Mouse (Mus musculus) midbrain, embryonic 10.5 days (tissue): ENCODE data around the gene Flywch1. TPM values are rescaled to one million over a fixed set of nuclear protein-coding genes. Genes with fewer than 3 reads are reported as not detected.

ENCODE experiments used
- DNase-seq: peaks from one replicate; pipeline ENCODE4 v3.0.0-alpha.2; 2017; ENCODE audit warnings: low spot score
- H3K27ac ChIP-seq: fragments of 300-500 bp; sonication (generic); replicated peaks from 2 replicates; pipeline ENCODE4 v1.5.1; 2016; ENCODE audit warnings: mild to moderate bottlenecking
- H3K27me3 ChIP-seq: fragments of 300-500 bp; sonication (generic); 2 replicates; pipeline ENCODE4 v1.6.1; 2016; ENCODE audit warnings: low read depth, mild to moderate bottlenecking; ENCODE audit not compliant: poor library complexity, severe bottlenecking
- H3K36me3 ChIP-seq: fragments of 300-500 bp; sonication (generic); 2 replicates; pipeline ENCODE4 v1.6.1; 2016; ENCODE audit warnings: mild to moderate bottlenecking, moderate library complexity
- H3K4me1 ChIP-seq: fragments of 300-500 bp; sonication (generic); 2 replicates; pipeline ENCODE4 v1.6.1; 2016
- H3K4me3 ChIP-seq: fragments of 300-500 bp; sonication (generic); 2 replicates; pipeline ENCODE4 v1.5.1; 2016; ENCODE audit warnings: mild to moderate bottlenecking, moderate library complexity
- H3K9me3 ChIP-seq: fragments of 300-500 bp; sonication (generic); replicated peaks from 2 replicates; pipeline ENCODE4 v1.6.1; 2016; ENCODE audit warnings: mild to moderate bottlenecking
- WGBS: fragments of 180-500 bp; shearing (Covaris S2); methylation state at CpG from one replicate; pipeline ENCODE4 v1.1.7; 2016; 5-methylcytosine and 5-hydroxymethylcytosine counted together
- polyA plus RNA-seq: library from polyadenylated mRNA; unstranded; fragments of >200 nt; fragmentation: Nextera tagmentation; extraction: Ambion mirVana; gene quantifications from 2 replicates; pipeline ENCODE4 v1.2.1, GENCODE M21; 2016

Flywch1 gene
- polyA plus RNA-seq, 1 experiment from 2014 or later = 187 TPM

DNA sequence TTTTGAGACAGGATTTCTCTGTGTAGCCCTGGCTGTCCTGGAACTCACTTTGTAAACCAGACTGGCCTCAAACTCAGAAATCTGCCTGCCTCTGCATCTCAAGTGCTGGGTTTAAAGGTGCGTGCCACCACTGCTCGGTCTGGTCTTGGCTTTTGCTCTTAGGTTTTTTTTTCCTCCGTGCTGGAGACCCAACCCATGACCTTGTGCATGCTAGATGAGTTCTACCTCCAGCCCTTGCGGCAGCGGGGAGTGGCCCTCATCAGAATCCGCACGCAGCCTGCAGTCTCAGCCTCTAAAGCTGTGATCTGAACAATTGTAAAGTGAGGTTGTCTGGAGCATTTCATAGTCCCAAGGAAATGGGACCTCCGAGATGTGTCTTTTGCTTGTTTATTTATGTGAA, 23.9 kb upstream of the Flywch1 start:
- H3K4me3 ChIP-seq = no peak overlapping the region
- peaks cover 11% of the 10 kb centered on the region for H3K4me1 ChIP-seq
- H3K36me3 ChIP-seq = 0 out of 2 replicates have a peak, but pooled peaks cover 6% of the 10 kb centered on the region
- no peaks in the 10 kb centered on the region for H3K9me3 ChIP-seq
- DNase-seq = no peak
- H3K27me3 ChIP-seq = no peaks in the 10 kb centered on the region
- WGBS = 91% methylated on average over 8 of the region's 8 CpGs
- H3K27ac ChIP-seq = no peak overlapping the region

- Histone ChIP-seq H3K36me3 (0 out of 2 replicates have a peak, but pooled peaks cover 2% of the 10 kb centered on the region), H3K27me3 (no peaks in the 10 kb centered on the region), H3K27ac (peak overlapping the region; percentile 87), H3K4me3 (peak overlapping the region; percentile 50), H3K9me3 (no peaks in the 10 kb centered on the region), H3K4me1 (peaks cover 27% of the 10 kb centered on the region)
- 65% methylated on average over 2 of the region's 2 CpGs for WGBS
- DNase-seq = no peak
Observed at GRCm38 (mm10) chr17:23791079-23791357, 19.6 kb upstream of the Flywch1 start.

- 2% methylated on average over 29 of the region's 29 CpGs for WGBS
- no peaks in the 10 kb centered on the region for H3K9me3 ChIP-seq
- no peaks in the 10 kb centered on the region for H3K27me3 ChIP-seq
- peak within 1 kb of the TSS; percentile 87 for H3K27ac ChIP-seq
- 0 out of 2 replicates have a peak, but pooled peaks cover 2% of the 10 kb centered on the region for H3K36me3 ChIP-seq
- DNase-seq = peak; percentile 81
- peak within 1 kb of the TSS; percentile 50 for H3K4me3 ChIP-seq
- H3K4me1 ChIP-seq = peaks cover 33% of the 10 kb centered on the region
Observed at GRCm38 (mm10) chr17:23790269-23791078, 19.1 kb upstream of the Flywch1 start, which contains the start of gene Srrm2. Gene Srrm2 (plus strand): TSS chr17:23790532.

GRCm38 (mm10) chr17:23789749-23790268, 18.4 kb upstream of the Flywch1 start:
- Histone ChIP-seq H3K27ac (peak overlapping the region; percentile 87), H3K27me3 (no peaks in the 10 kb centered on the region), H3K36me3 (no peaks in the 10 kb centered on the region), H3K4me3 (peak overlapping the region; percentile 50), H3K4me1 (peaks cover 36% of the 10 kb centered on the region), H3K9me3 (no peaks in the 10 kb centered on the region)
- 9% methylated on average over 8 of the region's 8 CpGs for WGBS
- no peak for DNase-seq

DNA sequence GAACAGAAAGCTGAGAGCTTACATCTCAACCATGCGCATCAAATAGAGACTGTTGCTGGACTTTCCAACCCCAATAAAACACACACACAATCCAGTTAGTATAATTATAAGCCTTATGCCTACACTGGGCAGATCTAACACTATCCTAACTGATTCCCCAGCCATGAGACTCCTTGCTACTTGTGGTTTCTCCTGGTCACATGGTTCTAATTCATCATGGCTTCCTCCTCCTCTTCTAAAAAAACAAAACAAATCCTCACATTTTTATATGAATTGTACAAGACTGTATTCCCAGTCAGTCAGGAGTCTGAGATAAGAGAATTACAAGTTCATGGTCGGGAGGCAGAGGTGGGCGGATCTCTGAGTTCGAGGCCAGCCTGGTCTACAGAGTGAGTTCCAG, 17.6 kb upstream of the Flywch1 start:
- Histone ChIP-seq H3K27me3 (no peaks in the 10 kb centered on the region), H3K4me3 (no peak overlapping the region), H3K4me1 (peaks cover 36% of the 10 kb centered on the region), H3K27ac (no peak overlapping the region), H3K36me3 (no peaks in the 10 kb centered on the region), H3K9me3 (no peaks in the 10 kb centered on the region)
- 89% methylated on average over 4 of the region's 4 CpGs for WGBS
- no peak for DNase-seq

GRCm38 (mm10) chr17:23786510-23786931, 15.1 kb upstream of the Flywch1 start:
- Histone ChIP-seq H3K4me1 (peaks cover 36% of the 10 kb centered on the region), H3K36me3 (no peaks in the 10 kb centered on the region), H3K9me3 (no peaks in the 10 kb centered on the region), H3K27me3 (no peaks in the 10 kb centered on the region), H3K27ac (peak overlapping the region; percentile 88), H3K4me3 (peak overlapping the region; percentile 67)
- DNase-seq = peak; percentile 39
- WGBS = 15% methylated on average over 13 of the region's 13 CpGs

- Histone ChIP-seq H3K4me1 (peaks cover 30% of the 10 kb centered on the region), H3K4me3 (peak within 1 kb of the TSS; percentile 67), H3K27ac (peak within 1 kb of the TSS; percentile 88), H3K27me3 (no peaks in the 10 kb centered on the region), H3K9me3 (no peaks in the 10 kb centered on the region), H3K36me3 (no peaks in the 10 kb centered on the region)
- peak; percentile 71 for DNase-seq
- 2% methylated on average over 43 of the region's 43 CpGs for WGBS
Observed at GRCm38 (mm10) chr17:23785561-23786471, 14.4 kb upstream of the Flywch1 start, which contains the start of gene Flywch2. Gene Flywch2 (minus strand): TSS chr17:23786081.

GRCm38 (mm10) chr17:23783352-23783751, 11.9 kb upstream of the Flywch1 start:
- DNase-seq = no peak
- H3K9me3 ChIP-seq = no peaks in the 10 kb centered on the region
- H3K4me3 ChIP-seq = no peak overlapping the region
- H3K36me3 ChIP-seq = no peaks in the 10 kb centered on the region
- no peak overlapping the region for H3K27ac ChIP-seq
- no peaks in the 10 kb centered on the region for H3K27me3 ChIP-seq
- H3K4me1 ChIP-seq = peaks cover 16% of the 10 kb centered on the region

GRCm38 (mm10) chr17:23778447-23778846, 7.0 kb upstream of the Flywch1 start:
- Histone ChIP-seq H3K4me1 (peaks cover 6% of the 10 kb centered on the region; the same call in 1 of the 2 replicates), H3K27ac (no peak overlapping the region), H3K4me3 (no peak overlapping the region), H3K9me3 (no peaks in the 10 kb centered on the region), H3K36me3 (no peaks in the 10 kb centered on the region), H3K27me3 (no peaks in the 10 kb centered on the region)
- WGBS = 74% methylated on average over 2 of the region's 2 CpGs
- DNase-seq = no peak

DNA sequence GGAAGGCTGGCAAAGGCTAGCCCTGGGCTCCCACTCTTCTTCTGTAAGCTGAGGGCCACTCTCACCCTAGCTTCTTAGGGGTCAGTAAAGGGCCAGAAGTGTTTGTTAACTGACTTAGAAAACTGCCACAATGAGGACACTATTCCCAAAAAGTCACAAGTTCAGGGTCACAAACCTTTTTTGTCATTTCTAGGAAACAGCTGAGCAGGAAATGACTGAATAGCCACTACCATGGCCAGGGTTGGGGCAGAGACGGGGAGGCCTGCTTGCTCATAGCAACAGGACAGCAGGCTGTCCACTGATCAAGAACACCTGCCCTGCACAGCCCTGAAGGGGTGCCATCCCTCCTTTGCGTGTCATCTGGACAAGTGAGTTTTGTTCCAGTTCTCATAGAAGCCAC, 5.7 kb upstream of the Flywch1 start:
- H3K27ac ChIP-seq = no peak overlapping the region
- WGBS = 84% methylated on average over 2 of the region's 2 CpGs

GRCm38 (mm10) chr17:23776216-23776615, 4.8 kb upstream of the Flywch1 start:
- Histone ChIP-seq H3K4me3 (no peak overlapping the region), H3K4me1 (peaks cover 10% of the 10 kb centered on the region), H3K27me3 (no peaks in the 10 kb centered on the region), H3K36me3 (no peaks in the 10 kb centered on the region), H3K27ac (no peak overlapping the region), H3K9me3 (no peaks in the 10 kb centered on the region)
- 73% methylated on average over 10 of the region's 10 CpGs for WGBS
- DNase-seq = no peak

More for the DNA sequence above, 5.7 kb upstream of the Flywch1 start:
- H3K9me3 ChIP-seq = no peaks in the 10 kb centered on the region
- H3K36me3 ChIP-seq = no peaks in the 10 kb centered on the region
- no peak overlapping the region for H3K4me3 ChIP-seq
- DNase-seq = no peak
- H3K4me1 ChIP-seq = peaks cover 6% of the 10 kb centered on the region; the same call in 1 of the 2 replicates
- no peaks in the 10 kb centered on the region for H3K27me3 ChIP-seq

DNA sequence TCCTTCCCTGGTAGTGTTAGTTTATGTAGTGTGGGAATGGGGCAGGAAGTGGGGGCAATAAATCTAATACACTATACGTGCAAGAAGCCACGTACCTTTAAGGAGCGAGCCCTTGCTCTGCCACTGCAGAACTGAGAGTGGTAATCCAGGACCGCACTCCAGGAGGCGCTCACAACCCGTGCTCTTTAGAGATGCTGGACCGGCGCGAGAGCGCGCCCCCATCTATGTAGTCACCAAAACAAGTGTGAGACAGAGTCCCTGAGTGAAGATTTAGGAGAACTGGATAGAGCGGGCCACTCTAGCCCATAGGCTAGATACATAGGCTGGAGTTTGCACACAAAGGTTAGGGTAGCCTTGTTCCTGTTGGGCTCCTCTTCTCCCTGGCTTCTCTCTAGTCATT, 2.7 kb upstream of the Flywch1 start:
- Histone ChIP-seq H3K27me3 (no peaks in the 10 kb centered on the region), H3K9me3 (no peaks in the 10 kb centered on the region), H3K4me1 (peaks cover 23% of the 10 kb centered on the region), H3K36me3 (peaks cover 8% of the 10 kb centered on the region), H3K27ac (no peak overlapping the region), H3K4me3 (no peak overlapping the region)
- peak; percentile 80 for DNase-seq
- 11% methylated on average over 12 of the region's 12 CpGs for WGBS
